Mouse (Mus musculus) forebrain, embryonic 14.5 days (tissue): ENCODE data around the gene Wdr31. TPM values are rescaled to one million over a fixed set of nuclear protein-coding genes. Genes with fewer than 3 reads are reported as not detected.
A peak's percentile ranks its signal among the peaks of the same experiment; 100 is the strongest.

Experiments used
- ATAC-seq: fragments of 200-750 bp; cut with Nextera tagmentation; 2 replicates; pipeline ENCODE4 v1.8.0; 2017; ENCODE audit warnings: mild to moderate bottlenecking, moderate library complexity
- DNase-seq: peaks from one replicate; pipeline ENCODE4 v3.0.0-alpha.2; 2015; ENCODE audit warnings: low spot score
- H3K27ac ChIP-seq: fragments of 300-500 bp; sonication (generic); 2 replicates; pipeline ENCODE4 v1.5.1; 2014; ENCODE audit warnings: low read depth, mild to moderate bottlenecking, control low read depth, low read length, moderate library complexity
- H3K27me3 ChIP-seq: fragments of 300-500 bp; sonication (generic); replicated peaks from 2 replicates; pipeline ENCODE4 v1.6.1; 2014; ENCODE audit warnings: low read length, control low read depth, mixed read lengths; ENCODE audit not compliant: control insufficient read depth, insufficient read depth
- H3K36me3 ChIP-seq: fragments of 300-500 bp; sonication (generic); 2 replicates; pipeline ENCODE4 v1.6.1; 2014; ENCODE audit warnings: low read length, control low read depth; ENCODE audit not compliant: control insufficient read depth, insufficient read depth
- H3K4me1 ChIP-seq: fragments of 300-500 bp; sonication (generic); 2 replicates; pipeline ENCODE4 v1.6.1; 2014; ENCODE audit warnings: antibody characterized with exemption, low read length, control low read depth; ENCODE audit not compliant: control insufficient read depth, insufficient read depth
- H3K4me2 ChIP-seq: fragments of 300-500 bp; sonication (generic); 2 replicates; pipeline ENCODE4 v1.6.1; 2014; ENCODE audit warnings: mild to moderate bottlenecking, control low read depth, low read length
- H3K4me3 ChIP-seq: fragments of 300-500 bp; sonication (generic); 2 replicates; pipeline ENCODE4 v1.5.1; 2014; ENCODE audit warnings: low read depth, low read length, control low read depth
- H3K9ac ChIP-seq: fragments of 300-500 bp; sonication (generic); 2 replicates; pipeline ENCODE4 v1.6.1; 2014; ENCODE audit warnings: mild to moderate bottlenecking, low read length, control low read depth, moderate library complexity
- H3K9me3 ChIP-seq: fragments of 300-500 bp; sonication (generic); replicated peaks from 2 replicates; pipeline ENCODE4 v1.6.1; 2016; ENCODE audit warnings: low read length, control low read depth, mixed read lengths; ENCODE audit not compliant: control insufficient read depth
- WGBS: fragments of 180-500 bp; shearing (Covaris S2); extraction: QIAGEN DNeasy Blood & Tissue Kit; methylation state at CpG from one replicate; pipeline ENCODE4 v1.1.7; 2014; 5-methylcytosine and 5-hydroxymethylcytosine counted together
- polyA plus RNA-seq: library from polyadenylated mRNA; unstranded; fragments of >200 nt; fragmentation: Nextera tagmentation; extraction: Ambion mirVana; gene quantifications from 2 replicates; pipeline ENCODE4 v1.2.1, GENCODE M21; 2014

The Wdr31 gene
- polyA plus RNA-seq: 8.1 and 8.2 TPM in 2 replicates

GRCm38 (mm10) chr4:62470598-62471051 lies at the start of gene Wdr31:
Gene Wdr31, minus strand, starts transcription at chr4:62470896.
- Histone ChIP-seq H3K9ac (peak within 1 kb of the TSS; percentile 68), H3K4me1 (0 out of 2 replicates have a peak, but pooled peaks cover 2% of the 10 kb centered on the region), H3K4me3 (peak within 1 kb of the TSS; percentile 55), H3K36me3 (no peaks in the 10 kb centered on the region), H3K27me3 (no peaks in the 10 kb centered on the region), H3K9me3 (no peaks in the 10 kb centered on the region), H3K27ac (no peak within 1 kb of the TSS), H3K4me2 (peak within 1 kb of the TSS; percentile 64)
- peak; percentile 97 for ATAC-seq
- under 1% methylated on average over 30 of the region's 30 CpGs for WGBS
- DNase-seq: peak; percentile 84

- Histone ChIP-seq H3K4me1 (peaks cover 16% of the 10 kb centered on the region), H3K4me2 (peak within 1 kb of the TSS; percentile 70), H3K27me3 (no peaks in the 10 kb centered on the region), H3K36me3 (peaks cover 10% of the 10 kb centered on the region), H3K9ac (peak within 1 kb of the TSS; percentile 78), H3K4me3 (peak within 1 kb of the TSS; percentile 67), H3K9me3 (no peaks in the 10 kb centered on the region), H3K27ac (peak within 1 kb of the TSS; percentile 72)
- peak; percentile 91 for ATAC-seq
- DNase-seq: peak; percentile 87
- under 1% methylated on average over 30 of the region's 37 CpGs for WGBS
These were observed 49.1 kb upstream of the Wdr31 start, which contains the start of gene Alad for GRCm38 (mm10) chr4:62519849-62520233. Gene Alad, minus strand, starts transcription at chr4:62519918.

- H3K9me3 ChIP-seq: no peaks in the 10 kb centered on the region
- peak overlapping the region; percentile 67 for H3K4me3 ChIP-seq
- H3K4me1 ChIP-seq: peaks cover 13% of the 10 kb centered on the region
- peak overlapping the region; percentile 78 for H3K9ac ChIP-seq
- H3K27me3 ChIP-seq: no peaks in the 10 kb centered on the region
- peak overlapping the region; percentile 72 for H3K27ac ChIP-seq
- no peak for DNase-seq
- 2% methylated on average over 26 of the region's 26 CpGs for WGBS
- H3K36me3 ChIP-seq: peaks cover 10% of the 10 kb centered on the region
- ATAC-seq: peak; percentile 78
- H3K4me2 ChIP-seq: peak overlapping the region; percentile 70
These were observed 48.6 kb upstream of the Wdr31 start for GRCm38 (mm10) chr4:62519122-62519848.

DNA sequence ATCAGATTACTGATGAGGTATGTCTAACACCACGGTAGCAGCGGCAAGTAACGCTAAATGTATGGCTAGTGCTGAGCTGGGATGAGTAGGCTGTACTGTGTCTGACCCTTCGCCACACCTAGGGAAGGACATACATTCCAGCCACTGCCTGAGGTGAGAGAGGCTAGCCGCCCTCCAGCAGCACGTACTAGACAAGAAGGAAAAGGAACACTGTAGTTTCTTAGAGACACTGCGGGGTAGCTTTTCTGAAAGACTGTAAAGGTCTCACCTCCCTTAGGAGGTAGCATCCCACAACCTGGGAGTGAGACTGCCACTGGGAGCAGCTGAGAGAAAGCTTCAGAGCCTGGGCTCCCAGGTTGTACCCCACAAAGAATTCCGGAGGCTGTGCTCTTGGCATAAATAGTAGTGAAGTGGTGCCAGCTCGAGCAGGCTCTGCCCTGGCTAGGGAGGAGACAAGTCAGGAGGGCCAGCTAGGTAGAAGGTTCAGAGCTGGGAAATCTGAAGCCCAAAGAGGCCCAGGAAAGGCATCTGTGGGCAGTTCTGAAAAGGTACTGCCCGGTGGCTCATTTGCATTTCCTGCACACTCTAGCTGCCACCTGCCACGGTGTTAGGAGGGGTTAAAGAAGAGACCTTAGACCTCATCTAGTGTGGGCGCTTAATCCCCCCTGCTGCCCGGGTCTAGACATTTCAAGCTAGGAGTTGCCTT lies 47.9 kb upstream of the Wdr31 start:
- Histone ChIP-seq H3K4me3 (peak overlapping the region; percentile 67), H3K4me1 (peaks cover 9% of the 10 kb centered on the region), H3K36me3 (peaks cover 12% of the 10 kb centered on the region), H3K27me3 (no peaks in the 10 kb centered on the region), H3K4me2 (peak overlapping the region; percentile 70), H3K9ac (peak overlapping the region; percentile 78), H3K9me3 (no peaks in the 10 kb centered on the region), H3K27ac (no peak overlapping the region)
- ATAC-seq: no peak
- DNase-seq: no peak
- WGBS: 51% methylated on average over 13 of the region's 13 CpGs

DNA sequence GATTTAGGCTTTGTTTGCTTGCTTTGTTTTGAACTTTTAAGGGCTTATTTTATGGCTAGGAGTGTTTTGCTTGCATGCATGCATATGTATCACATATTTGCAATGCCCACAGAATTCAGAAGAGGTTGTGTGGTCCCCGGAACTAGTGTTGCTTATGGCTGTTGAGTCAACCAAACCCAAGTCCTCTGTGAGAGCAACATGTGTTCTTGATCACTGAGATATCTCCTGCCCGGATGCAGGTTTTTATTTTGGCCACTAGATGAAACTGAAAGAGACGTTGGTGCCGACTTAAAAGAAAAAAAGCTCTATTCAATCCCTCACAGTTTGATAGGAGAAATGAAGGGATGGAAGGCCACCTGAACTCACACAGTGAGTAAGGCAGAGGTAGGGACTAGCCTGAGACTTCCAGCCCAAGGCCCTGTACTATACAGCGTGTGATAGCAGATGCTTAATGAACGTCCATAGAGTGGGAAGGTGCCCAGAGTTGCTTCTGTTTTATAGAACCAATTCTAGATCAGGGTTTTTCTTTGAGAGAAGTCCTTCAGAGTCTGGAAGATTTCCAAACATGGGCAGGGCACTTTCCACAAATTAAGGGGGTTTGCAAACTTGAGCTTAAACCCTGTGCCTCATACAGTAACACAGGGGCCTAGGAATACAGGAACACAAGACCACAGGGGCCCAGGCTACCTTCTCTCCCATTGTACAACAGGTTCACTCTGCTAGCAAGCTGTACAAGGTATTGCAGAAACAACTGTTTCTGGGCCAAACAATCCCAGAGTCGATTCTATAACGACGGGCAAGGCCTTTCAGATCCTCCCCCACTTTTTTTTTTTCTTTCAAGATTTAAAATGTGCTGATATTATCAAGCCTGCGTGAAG lies 47.1 kb upstream of the Wdr31 start:
- H3K4me1 ChIP-seq: peaks cover 9% of the 10 kb centered on the region
- ATAC-seq (no peak), DNase-seq (no peak)
- 79% methylated on average over 10 of the region's 10 CpGs for WGBS
- no peaks in the 10 kb centered on the region for H3K27me3 ChIP-seq
- no peak overlapping the region for H3K9ac ChIP-seq
- no peak overlapping the region for H3K27ac ChIP-seq
- H3K9me3 ChIP-seq: no peaks in the 10 kb centered on the region
- no peak overlapping the region for H3K4me3 ChIP-seq
- peaks cover 18% of the 10 kb centered on the region for H3K36me3 ChIP-seq
- peak overlapping the region; percentile 70; the same call in 1 of the 2 replicates for H3K4me2 ChIP-seq

DNA sequence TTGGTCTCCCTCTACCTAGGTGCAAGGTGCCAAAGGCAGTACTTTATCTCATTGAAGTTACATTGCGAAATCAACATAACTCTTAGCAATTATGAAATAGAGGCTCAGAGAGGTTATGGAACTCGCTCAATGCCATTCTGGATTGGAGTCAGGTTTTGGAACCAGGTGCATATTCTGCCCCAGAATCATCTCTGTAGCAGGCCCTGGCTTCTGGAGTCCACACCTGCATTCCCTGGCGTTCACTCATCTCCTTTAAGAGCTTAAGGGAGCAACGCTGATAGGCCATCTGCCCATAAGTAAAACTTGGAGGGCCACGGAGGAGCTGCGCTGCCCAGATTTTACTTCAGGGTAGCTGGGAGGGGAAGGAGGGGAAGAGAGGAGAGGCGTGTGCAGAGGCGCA lies 46.4 kb upstream of the Wdr31 start:
- Histone ChIP-seq H3K27ac (no peak overlapping the region), H3K4me2 (no peak overlapping the region), H3K9ac (no peak overlapping the region), H3K27me3 (no peaks in the 10 kb centered on the region), H3K4me1 (peaks cover 9% of the 10 kb centered on the region), H3K4me3 (no peak overlapping the region), H3K9me3 (no peaks in the 10 kb centered on the region), H3K36me3 (peaks cover 19% of the 10 kb centered on the region)
- ATAC-seq (no peak), DNase-seq (no peak)
- 93% methylated on average over 8 of the region's 8 CpGs for WGBS

DNA sequence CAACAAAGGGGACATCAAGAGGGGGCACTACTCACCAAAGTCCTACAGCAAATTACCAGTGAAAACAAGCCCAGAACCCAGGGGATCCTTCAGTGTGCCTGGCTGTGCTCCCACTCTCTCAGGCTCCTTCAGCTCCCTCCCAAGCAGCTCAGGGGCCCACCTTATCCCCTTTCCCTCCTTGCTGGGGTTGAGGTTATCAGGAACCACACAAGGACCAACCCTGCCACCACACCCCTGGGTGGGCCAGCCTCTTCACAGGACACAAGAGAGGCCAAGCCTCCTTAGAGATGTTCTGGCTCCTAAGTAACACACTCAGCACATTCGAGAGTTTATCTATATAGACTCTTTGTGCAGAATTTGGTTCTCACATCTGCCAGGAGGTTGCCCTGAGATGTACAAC lies 45.9 kb upstream of the Wdr31 start:
- no peak overlapping the region for H3K27ac ChIP-seq
- no peak overlapping the region for H3K9ac ChIP-seq
- H3K36me3 ChIP-seq: peaks cover 24% of the 10 kb centered on the region
- H3K4me2 ChIP-seq: no peak overlapping the region
- H3K4me1 ChIP-seq: peaks cover 9% of the 10 kb centered on the region
- no peaks in the 10 kb centered on the region for H3K9me3 ChIP-seq
- 87% methylated on average over 1 of the region's 1 CpGs for WGBS
- H3K27me3 ChIP-seq: no peaks in the 10 kb centered on the region
- ATAC-seq (no peak), DNase-seq (no peak)
- H3K4me3 ChIP-seq: no peak overlapping the region

DNA sequence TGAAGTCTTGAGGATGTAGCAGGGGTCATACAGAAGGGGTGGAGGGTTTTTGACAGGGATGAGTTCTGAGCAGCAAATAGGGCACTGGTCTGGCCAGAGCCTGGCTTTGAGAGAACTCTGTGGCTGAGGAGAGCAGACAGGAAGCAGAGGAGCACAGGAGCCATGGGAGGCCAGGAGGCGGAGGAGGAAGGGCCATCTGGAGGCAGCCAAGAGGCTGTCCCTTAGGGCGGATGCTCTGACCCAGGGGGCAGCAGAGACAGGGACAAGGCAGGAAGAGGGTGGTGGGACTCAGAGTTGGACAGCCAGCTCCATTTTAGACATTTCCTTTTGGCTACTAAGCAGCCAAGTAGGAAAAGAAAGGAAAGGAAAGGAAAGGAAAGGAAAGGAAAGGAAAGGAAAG lies 45.4 kb upstream of the Wdr31 start:
- no peak overlapping the region for H3K27ac ChIP-seq

More for the DNA sequence above, 45.4 kb upstream of the Wdr31 start:
- Histone ChIP-seq H3K4me1 (peaks cover 9% of the 10 kb centered on the region), H3K4me2 (no peak overlapping the region), H3K9ac (no peak overlapping the region), H3K9me3 (no peaks in the 10 kb centered on the region), H3K36me3 (peaks cover 29% of the 10 kb centered on the region), H3K27me3 (no peaks in the 10 kb centered on the region), H3K4me3 (no peak overlapping the region)
- DNase-seq: no peak
- WGBS: 66% methylated on average over 2 of the region's 2 CpGs
- ATAC-seq: no peak
